Mouse (Mus musculus) kidney, adult 2 months (tissue): ENCODE measurements at regions not wholly inside any gene's neighbourhood (a gene's known extent, or its start where the extent isn't known, plus 50 kb on each side); places are given as distances from the start of the nearest gene placed in this dataset.

Experiments used
- CTCF ChIP-seq: fragments of 200-500 bp; conservative IDR thresholded peaks from 2 replicates; pipeline ENCODE4 v1.5.1; 2011; ENCODE audit warnings: low read depth, mild to moderate bottlenecking, control low read depth, low read length, moderate library complexity, mixed read lengths; ENCODE audit not compliant: insufficient read depth, insufficient read length
- POLR2A ChIP-seq: fragments of 200-500 bp; IDR thresholded peaks from one replicate; pipeline ENCODE4 v1.6.1; 2011; ENCODE audit warnings: low read depth, low read length, control low read depth

DNA sequence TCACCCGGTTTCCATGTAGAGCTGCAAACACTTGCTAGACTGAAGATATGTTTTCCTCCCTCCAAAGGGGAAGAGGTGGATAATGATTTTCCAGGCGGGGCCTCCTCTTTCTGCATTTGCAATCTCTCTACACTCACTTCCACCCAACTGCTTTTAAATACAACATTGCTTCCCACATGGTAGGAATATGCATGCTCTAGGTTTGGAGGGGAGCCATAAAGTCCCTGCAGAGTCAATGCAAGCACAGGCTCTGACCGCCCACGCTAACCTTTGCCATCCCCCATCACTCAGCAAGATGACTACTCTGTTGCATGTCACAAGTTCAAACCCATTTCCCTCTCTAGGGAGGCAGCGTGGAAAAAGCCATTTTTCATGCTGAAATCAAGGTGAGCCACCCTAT is 372.9 kb downstream of the Tmem132b start:
- TF ChIP-seq CTCF (no peak), POLR2A (no peak)
